Mouse (Mus musculus): ENCODE measurements at regions not wholly inside any gene's neighbourhood (a gene's known extent, or its start where the extent isn't known, plus 50 kb on each side); places are given as distances from the start of the nearest gene placed in this dataset.

- intact Hi-C loops (cut with DNase I): no loop called here
- Histone ChIP-seq H3K4me3 (no peak overlapping the region), H3K27me3 (ENCODE audit: control insufficient read depth, insufficient read depth, low read length) (no peaks in the 10 kb centered on the region), H3K27ac (no peak overlapping the region), H3K9ac (ENCODE audit: low read depth, low read length) (no peak overlapping the region), H3K4me1 (ENCODE audit: control insufficient read depth, insufficient read depth, low read length) (no peaks in the 10 kb centered on the region), H3K79me2 (replicated peaks; ENCODE audit: control insufficient read depth, insufficient read depth, low read length) (no peaks in the 10 kb centered on the region), H3K36me3 (ENCODE audit: control insufficient read depth, insufficient read depth, low read length) (no peaks in the 10 kb centered on the region)
- DNase-seq: no peak
- TF ChIP-seq EP300 (IDR thresholded peaks at IDR 0.05; ENCODE audit: insufficient read depth, low read depth, low read length) (no peak), POLR2A (IDR thresholded peaks at IDR 0.05; ENCODE audit: insufficient read depth, low read depth, low read length) (no peak), CTCF (IDR thresholded peaks at IDR 0.05) (no peak)
- 60% methylated on average over 11 of the region's 11 CpGs for WGBS
Observed at GRCm38 (mm10) chr16:63091471-63092300, 237.6 kb downstream of the Pros1 start.

DNA sequence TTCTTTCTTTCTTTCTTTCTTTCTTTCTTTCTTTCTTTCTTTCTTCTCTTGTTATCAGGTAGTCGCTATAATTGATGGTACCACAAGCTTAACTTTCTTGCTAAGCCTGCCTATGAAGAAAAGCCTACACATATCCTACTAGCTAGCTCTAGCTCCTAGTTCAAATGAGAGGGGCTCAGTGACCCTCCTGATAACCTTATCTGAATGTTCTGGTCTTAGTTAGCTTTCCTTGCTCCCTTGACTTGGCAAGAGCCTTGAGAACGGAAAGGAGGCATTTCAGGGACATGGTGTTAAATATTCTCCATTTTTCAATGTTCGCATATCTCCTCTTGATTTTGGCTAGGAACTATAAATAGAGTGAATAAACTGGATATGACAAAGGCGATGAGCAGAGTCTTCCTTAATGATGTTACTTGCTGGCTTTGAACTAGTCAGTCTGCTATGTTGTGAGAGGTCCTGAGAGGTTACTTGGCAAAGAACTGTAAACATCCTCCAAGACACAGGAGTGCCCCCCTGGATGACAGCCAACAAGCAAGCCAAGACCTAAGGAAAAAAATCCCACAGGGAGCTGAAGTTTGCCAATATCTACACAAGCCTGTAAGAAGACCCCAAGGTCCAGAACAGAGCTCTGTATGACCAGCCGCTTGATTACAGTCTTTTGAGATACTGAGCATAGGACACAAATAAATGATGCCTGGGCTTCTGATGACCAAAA is 240.2 kb downstream of the Pros1 start:
- H3K9ac ChIP-seq (ENCODE audit: low read depth, low read length): no peak overlapping the region
- peak in 1 of 2 experiments; percentile 6 for DNase-seq
- H3K27ac ChIP-seq: no peak overlapping the region
- no peaks in the 10 kb centered on the region for H3K36me3 ChIP-seq (ENCODE audit: control insufficient read depth, insufficient read depth, low read length)
- H3K4me3 ChIP-seq: no peak overlapping the region
- no peaks in the 10 kb centered on the region for H3K79me2 ChIP-seq (replicated peaks; ENCODE audit: control insufficient read depth, insufficient read depth, low read length)
- WGBS: 44% methylated on average over 5 of the region's 5 CpGs
- no peaks in the 10 kb centered on the region for H3K27me3 ChIP-seq (ENCODE audit: control insufficient read depth, insufficient read depth, low read length)
- intact Hi-C loops (cut with DNase I): no loop called here
- no peaks in the 10 kb centered on the region; the same call in 1 of the 2 replicates for H3K4me1 ChIP-seq (ENCODE audit: control insufficient read depth, insufficient read depth, low read length)
- TF ChIP-seq CTCF (IDR thresholded peaks at IDR 0.05): no peak
- no peak for TF ChIP-seq EP300 (IDR thresholded peaks at IDR 0.05; ENCODE audit: insufficient read depth, low read depth, low read length)
- TF ChIP-seq POLR2A (IDR thresholded peaks at IDR 0.05; ENCODE audit: insufficient read depth, low read depth, low read length): no peak

DNA sequence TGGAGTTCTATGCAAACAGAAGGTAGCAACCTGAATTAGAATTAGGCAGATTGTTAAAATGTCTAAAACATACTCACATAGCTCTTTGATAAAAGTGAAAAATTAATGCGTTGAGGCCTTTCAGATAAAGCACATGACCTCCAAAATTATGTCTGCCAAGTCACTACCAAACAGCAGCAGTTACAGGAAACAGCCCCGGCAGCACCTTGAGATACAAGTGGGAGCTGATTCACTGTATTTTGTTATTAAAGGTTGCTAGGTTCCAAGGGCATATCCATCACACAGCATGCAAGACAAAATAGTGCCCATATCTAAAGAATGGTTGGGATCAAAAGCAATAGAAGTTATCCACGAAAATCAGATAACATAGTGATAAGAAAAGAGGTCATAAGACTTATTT is 248.3 kb downstream of the Pros1 start:
- DNase-seq: no peak
- Histone ChIP-seq H3K36me3 (ENCODE audit: control insufficient read depth, insufficient read depth, low read length) (no peaks in the 10 kb centered on the region), H3K79me2 (replicated peaks; ENCODE audit: control insufficient read depth, insufficient read depth, low read length) (no peaks in the 10 kb centered on the region), H3K9ac (ENCODE audit: low read depth, low read length) (no peak overlapping the region), H3K27ac (no peak overlapping the region), H3K27me3 (ENCODE audit: control insufficient read depth, insufficient read depth, low read length) (no peaks in the 10 kb centered on the region), H3K4me1 (ENCODE audit: control insufficient read depth, insufficient read depth, low read length) (no peaks in the 10 kb centered on the region; the same call in 1 of the 2 replicates), H3K4me3 (no peak overlapping the region)
- intact Hi-C loops (cut with DNase I): no loop called here
- TF ChIP-seq EP300 (IDR thresholded peaks at IDR 0.05; ENCODE audit: insufficient read depth, low read depth, low read length) (no peak), POLR2A (IDR thresholded peaks at IDR 0.05; ENCODE audit: insufficient read depth, low read depth, low read length) (no peak), CTCF (IDR thresholded peaks at IDR 0.05) (no peak)
- 37% methylated on average over 3 of the region's 3 CpGs for WGBS

DNA sequence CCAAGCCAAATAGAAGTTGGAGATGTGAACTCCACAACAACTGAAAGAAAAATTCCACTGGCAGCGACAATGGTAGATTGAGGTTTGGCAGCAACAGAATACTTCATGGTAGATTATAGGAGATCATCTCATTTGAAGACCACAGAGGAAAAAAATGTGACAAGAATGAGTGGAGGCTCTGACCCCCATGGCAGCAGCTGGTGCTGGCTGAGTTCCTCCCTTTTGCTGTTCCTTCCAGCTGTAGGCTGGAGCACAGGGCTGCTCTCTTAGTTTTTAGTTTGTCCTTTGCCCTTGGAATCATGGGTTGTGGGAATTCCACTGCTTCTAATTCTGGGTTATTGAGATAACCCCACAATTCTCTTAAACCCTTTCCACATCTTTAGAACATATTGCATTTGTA is 248.8 kb downstream of the Pros1 start:
- Histone ChIP-seq H3K27ac (no peak overlapping the region), H3K9ac (ENCODE audit: low read depth, low read length) (no peak overlapping the region), H3K4me1 (ENCODE audit: control insufficient read depth, insufficient read depth, low read length) (no peaks in the 10 kb centered on the region; the same call in 1 of the 2 replicates), H3K27me3 (ENCODE audit: control insufficient read depth, insufficient read depth, low read length) (no peaks in the 10 kb centered on the region), H3K79me2 (replicated peaks; ENCODE audit: control insufficient read depth, insufficient read depth, low read length) (no peaks in the 10 kb centered on the region), H3K4me3 (no peak overlapping the region), H3K36me3 (ENCODE audit: control insufficient read depth, insufficient read depth, low read length) (no peaks in the 10 kb centered on the region)
- no peak for DNase-seq
- TF ChIP-seq POLR2A (IDR thresholded peaks at IDR 0.05; ENCODE audit: insufficient read depth, low read depth, low read length): no peak
- TF ChIP-seq CTCF (IDR thresholded peaks at IDR 0.05): no peak
- no peak for TF ChIP-seq EP300 (IDR thresholded peaks at IDR 0.05; ENCODE audit: insufficient read depth, low read depth, low read length)
- 80% methylated on average over 1 of the region's 1 CpGs for WGBS
- intact Hi-C loops (cut with DNase I): no loop called here

GRCm38 (mm10) chr16:63104383-63104782 is 250.3 kb downstream of the Pros1 start:
- intact Hi-C loops (cut with DNase I): no loop called here
- 75% methylated on average over 5 of the region's 5 CpGs for WGBS
- Histone ChIP-seq H3K36me3 (ENCODE audit: control insufficient read depth, insufficient read depth, low read length) (no peaks in the 10 kb centered on the region), H3K4me1 (ENCODE audit: control insufficient read depth, insufficient read depth, low read length) (no peaks in the 10 kb centered on the region; the same call in 1 of the 2 replicates), H3K9ac (ENCODE audit: low read depth, low read length) (no peak overlapping the region), H3K79me2 (replicated peaks; ENCODE audit: control insufficient read depth, insufficient read depth, low read length) (no peaks in the 10 kb centered on the region), H3K4me3 (no peak overlapping the region), H3K27ac (no peak overlapping the region; the same call in 1 of the 2 replicates), H3K27me3 (ENCODE audit: control insufficient read depth, insufficient read depth, low read length) (no peaks in the 10 kb centered on the region)
- DNase-seq: no peak
- TF ChIP-seq EP300 (IDR thresholded peaks at IDR 0.05; ENCODE audit: insufficient read depth, low read depth, low read length): no peak
- no peak for TF ChIP-seq CTCF (IDR thresholded peaks at IDR 0.05)
- no peak for TF ChIP-seq POLR2A (IDR thresholded peaks at IDR 0.05; ENCODE audit: insufficient read depth, low read depth, low read length)

Measured in heart, adult 2 months (tissue).